Mouse (Mus musculus) heart, postnatal 36 days (tissue): ENCODE data around the gene Elovl6. TPM values are rescaled to one million over a fixed set of nuclear protein-coding genes. Genes with fewer than 3 reads are reported as not detected.

Experiments used
- DNase-seq, 2 experiments: peaks; one replicate each; pipeline ENCODE4 v3.0.0; 2021 to 2022
- intact Hi-C: fragments of 180-260 bp; cut with DNase I; formaldehyde crosslinking; loops from one replicate; pipeline ENCODE4 v1.15.1; 2025
- total RNA-seq, 2 experiments: library from RNA; stranded (reverse); gene quantifications; 2 replicates each; pipeline ENCODE4 v1.2.3; 2021

Gene Elovl6
- total RNA-seq, 2 experiments from 2014 or later, result 0.65 to 3.6 TPM

DNA sequence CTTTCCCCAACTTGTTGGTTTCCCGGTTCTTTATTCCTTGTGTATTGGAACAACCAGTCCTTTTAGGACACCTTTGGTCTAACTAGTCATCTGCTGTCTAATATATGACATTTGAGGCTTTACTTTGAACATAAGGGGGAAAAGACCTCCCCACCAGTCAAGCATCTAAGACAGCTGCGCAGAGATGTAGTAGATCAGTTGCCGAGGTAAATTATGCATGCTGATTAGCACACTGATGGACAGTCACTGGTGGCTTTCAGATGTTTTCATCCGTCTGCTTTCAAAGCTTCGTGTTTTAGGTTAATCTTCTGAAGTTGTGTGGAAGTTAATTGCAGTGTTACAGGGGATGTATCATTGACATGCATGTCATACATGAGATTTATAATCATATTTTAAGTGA is 5.8 kb downstream of the Elovl6 start:
- intact Hi-C loops, result loop anchor here (5.0 kb wide), 1 partner anchor 289 kb away; no protein-coding TSS in a partner anchor
- no peak for DNase-seq

DNA sequence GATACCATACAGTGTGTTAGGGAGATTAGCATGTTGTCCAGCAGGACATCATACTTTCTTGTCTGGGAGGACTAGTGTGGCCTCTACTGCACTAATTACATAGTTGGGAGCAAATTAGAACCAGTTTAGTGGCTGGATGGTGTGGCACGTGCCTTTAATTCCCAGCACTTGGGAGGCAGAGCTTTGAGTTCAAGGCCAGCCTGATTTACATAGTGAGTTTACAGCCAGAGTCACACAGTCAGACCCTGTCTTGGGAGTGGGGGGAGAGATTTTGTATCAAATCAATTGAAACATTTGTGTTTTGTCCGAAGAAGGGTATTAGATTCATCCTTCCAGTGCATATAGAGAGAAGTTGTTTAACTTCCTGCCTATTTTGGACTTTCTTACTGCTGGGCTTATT is 8.7 kb downstream of the Elovl6 start:
- intact Hi-C loops, result no loop called here
- no peak for DNase-seq

- intact Hi-C loops, result no loop called here
- DNase-seq, result no peak
Observed at GRCm38 (mm10) chr3:129541456-129541855, 9.3 kb downstream of the Elovl6 start.

DNA sequence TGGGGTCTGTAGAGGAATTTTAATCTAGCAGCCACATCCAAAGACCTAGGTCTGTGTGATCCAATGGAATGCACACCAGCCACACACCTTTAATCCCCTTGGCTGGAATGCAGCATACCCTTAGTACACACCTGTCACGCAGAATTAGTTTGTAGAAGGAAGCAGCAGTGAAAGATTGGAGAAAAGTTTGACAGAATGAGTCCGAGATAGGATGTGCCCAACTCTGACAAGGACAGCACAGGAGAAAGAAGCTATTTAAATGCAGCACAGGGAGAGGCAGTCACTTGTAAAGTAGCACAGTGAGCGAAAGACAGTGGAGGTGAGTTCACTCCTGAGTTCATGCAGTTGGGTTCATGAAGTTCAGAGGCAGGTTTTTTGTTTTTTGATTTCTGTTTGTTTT is 11.2 kb downstream of the Elovl6 start:
- no peak for DNase-seq
- intact Hi-C loops, result no loop called here

DNA sequence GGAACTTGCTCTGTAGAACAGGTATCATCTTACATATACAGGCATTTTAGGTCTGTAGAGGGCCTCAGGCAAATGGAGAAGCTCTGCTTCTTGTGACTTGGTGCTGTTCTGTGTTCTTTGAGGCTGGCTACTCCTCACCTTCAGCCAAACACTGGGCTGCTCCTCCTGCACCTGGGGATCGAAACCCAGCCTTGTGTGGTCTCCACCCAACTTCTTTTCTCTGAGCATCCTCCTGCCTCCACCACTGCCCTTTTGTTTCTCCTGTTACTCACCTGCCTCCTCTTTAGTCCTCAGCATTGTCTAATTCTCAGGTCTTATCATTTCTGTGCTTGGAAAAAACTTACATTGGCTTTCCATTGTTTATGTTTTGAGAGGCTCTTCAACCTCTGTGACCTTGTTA is 12.1 kb downstream of the Elovl6 start:
- DNase-seq, result no peak
- intact Hi-C loops, result no loop called here

- intact Hi-C loops, result no loop called here
- DNase-seq, result no peak
Observed at GRCm38 (mm10) chr3:129545228-129545627, 13.1 kb downstream of the Elovl6 start.

- intact Hi-C loops, result no loop called here
- no peak for DNase-seq
Observed at GRCm38 (mm10) chr3:129545801-129546200, 13.6 kb downstream of the Elovl6 start.

DNA sequence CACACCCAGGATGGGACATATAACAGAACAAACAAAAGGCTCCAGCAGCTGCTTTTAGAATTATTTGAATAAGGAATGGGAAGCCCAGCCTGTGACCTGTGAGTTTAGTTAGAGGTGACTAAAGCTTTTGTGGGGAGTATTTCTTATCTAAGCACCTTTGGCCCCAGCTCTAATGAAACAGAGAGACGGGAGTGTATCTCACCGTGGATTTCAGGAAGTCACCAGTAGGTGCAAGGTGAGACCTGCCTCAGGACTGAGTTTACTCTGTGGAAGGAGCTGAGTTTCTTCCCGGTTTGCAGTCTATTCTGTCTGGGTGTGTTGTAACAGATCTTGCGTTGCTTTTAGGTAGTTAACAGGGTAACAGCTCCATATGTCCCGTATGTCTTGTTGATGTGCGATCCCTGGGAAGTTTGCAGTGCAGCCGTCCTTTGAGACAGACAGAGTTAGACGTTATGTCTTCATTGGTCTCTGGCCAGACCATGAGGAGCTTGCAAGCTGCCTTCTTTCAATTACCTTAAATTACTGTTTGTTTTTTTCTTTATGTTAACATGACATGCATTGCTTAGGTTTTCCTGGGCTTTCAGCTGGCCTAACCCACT is 15.8 kb downstream of the Elovl6 start:
- DNase-seq, result no peak
- intact Hi-C loops, result no loop called here

DNA sequence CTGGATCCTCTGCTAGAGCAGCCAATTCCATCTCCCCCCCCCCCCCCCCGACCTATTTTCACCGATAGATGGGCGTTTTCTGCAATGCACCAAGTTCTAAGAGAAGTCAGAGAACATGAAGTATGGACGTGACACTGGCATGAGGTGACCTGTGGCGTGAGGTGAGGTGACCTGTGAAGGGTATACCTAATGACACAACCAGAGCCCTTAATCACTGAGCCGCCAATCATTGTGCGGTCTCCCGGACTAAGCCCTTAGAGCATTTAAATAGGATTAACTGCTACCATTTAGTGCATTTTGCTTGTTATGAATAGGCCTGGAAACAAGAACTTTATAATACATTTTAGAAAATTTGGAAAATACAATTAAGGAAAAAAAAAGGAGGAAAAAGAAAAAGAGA is 16.6 kb downstream of the Elovl6 start:
- no peak for DNase-seq
- intact Hi-C loops, result no loop called here

GRCm38 (mm10) chr3:129549546-129549945 is 17.4 kb downstream of the Elovl6 start:
- no peak for DNase-seq
- intact Hi-C loops, result no loop called here

- no peak for DNase-seq
- intact Hi-C loops, result no loop called here
Observed at GRCm38 (mm10) chr3:129551581-129552290, 19.6 kb downstream of the Elovl6 start.

DNA sequence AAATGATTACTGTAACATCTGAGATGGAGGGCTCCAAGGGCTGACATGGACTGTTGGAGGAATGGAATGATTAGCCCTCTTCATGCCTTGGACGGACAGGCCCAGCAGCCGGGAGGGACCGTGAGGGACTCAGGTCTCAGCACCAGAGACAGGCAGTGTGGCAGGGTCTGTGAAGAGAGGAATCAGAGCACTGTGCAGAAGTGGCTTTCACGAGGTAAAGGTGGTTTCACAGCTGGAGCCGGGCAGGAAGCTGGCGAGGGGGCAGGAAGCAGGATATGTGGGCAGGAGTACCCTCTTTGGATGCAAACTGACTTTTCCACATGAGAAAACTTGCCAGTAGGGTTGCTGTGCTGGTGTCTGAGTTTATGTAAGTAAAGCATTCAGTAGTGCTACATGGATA is 20.2 kb downstream of the Elovl6 start:
- intact Hi-C loops, result no loop called here
- no peak for DNase-seq

DNA sequence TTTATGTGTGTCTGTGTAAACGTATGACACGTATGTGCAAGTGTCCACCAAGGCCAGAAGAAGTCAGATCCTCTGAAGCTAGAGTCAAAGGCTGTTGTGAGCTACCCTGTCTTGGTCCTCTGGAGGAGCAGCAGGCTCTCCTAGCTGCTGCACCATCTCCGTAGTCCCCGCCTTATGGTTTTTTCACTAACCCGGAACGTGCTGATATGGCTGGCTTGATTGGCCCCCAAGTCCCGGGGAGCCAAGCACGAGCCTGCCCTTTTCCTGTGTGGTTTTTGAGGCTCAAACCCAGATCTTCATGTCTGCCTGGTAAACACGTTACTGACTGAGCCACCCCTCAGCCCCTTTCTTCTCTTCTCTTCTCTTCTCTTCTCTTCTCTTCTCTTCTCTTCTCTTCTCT is 21.0 kb downstream of the Elovl6 start:
- intact Hi-C loops, result no loop called here

DNA sequence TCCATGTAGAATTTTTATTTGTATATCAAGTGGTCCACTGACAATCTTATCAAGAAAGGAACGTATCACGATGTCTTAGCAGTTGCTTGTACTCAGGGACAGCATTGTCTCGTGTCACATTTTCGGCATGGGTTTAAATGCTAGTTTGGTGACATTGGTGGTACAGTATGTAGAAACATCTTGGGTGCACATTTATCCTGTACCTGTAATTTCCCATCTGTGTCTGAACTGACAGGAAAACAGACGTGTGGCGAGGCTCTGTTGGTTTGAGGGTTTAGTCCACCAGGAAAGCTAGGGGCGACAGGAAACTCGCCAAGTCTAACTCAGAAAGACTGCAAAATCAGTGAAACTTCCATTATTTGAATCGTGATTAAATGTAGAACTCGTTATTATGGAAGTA is 21.5 kb downstream of the Elovl6 start:
- no peak for DNase-seq
- intact Hi-C loops, result no loop called here

More for the DNA sequence above, 21.0 kb downstream of the Elovl6 start:
- no peak for DNase-seq

GRCm38 (mm10) chr3:129554436-129554835 is 22.3 kb downstream of the Elovl6 start:
- DNase-seq, result no peak
- intact Hi-C loops, result no loop called here

GRCm38 (mm10) chr3:129557048-129557447 is 24.9 kb downstream of the Elovl6 start:
- no peak for DNase-seq
- intact Hi-C loops, result no loop called here

- no peak for DNase-seq
- intact Hi-C loops, result no loop called here
Observed at GRCm38 (mm10) chr3:129557566-129557965, 25.4 kb downstream of the Elovl6 start.

GRCm38 (mm10) chr3:129558016-129558955 is 26.1 kb downstream of the Elovl6 start:
- intact Hi-C loops, result no loop called here
- no peak for DNase-seq

- intact Hi-C loops, result no loop called here
- no peak for DNase-seq
Observed at GRCm38 (mm10) chr3:129560068-129560467, 27.9 kb downstream of the Elovl6 start.

DNA sequence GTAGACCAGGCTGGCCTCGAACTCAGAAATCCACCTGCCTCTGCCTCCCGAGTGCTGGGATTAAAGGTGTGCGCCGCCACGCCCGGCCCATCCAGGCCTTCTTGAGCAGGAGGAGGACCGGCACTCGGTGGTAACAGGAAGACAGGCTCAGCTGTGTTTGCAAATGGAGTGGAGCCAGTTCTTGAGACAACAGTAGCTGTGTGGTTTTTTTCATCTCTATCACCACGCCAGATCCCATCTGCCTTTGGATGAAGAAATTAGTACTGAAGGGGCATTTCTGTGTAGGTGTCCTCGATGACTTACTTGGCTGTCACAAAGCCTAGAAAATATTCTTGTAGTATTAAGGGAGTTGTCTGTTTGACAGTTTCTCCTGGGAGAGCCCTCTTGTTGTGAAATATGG is 28.9 kb downstream of the Elovl6 start:
- intact Hi-C loops, result no loop called here
- DNase-seq, result no peak

DNA sequence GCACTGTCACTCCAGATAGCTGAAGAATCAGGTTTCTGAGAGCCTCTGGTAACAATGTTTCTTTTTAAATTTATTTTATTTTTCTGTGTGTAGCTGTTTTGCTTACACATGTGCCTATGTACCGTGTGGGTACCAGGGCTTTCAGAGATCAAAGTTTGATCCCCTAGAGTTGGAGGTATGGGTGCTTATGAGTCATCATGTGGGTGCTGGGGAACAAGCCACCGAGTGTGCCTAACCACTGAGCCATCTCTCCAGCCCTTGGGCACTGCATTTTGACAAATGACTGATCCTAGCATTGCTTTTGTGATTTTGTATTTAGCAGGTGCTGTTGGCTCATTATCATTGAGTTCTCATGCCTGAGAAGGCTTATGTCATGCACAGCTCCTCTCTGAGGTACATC is 29.7 kb downstream of the Elovl6 start:
- no peak for DNase-seq
- intact Hi-C loops, result no loop called here
